Mouse (Mus musculus) erythroblast, adult 5-6 weeks (primary cell): ENCODE measurements around the gene Fkbp4. TPM values are rescaled to one million over a fixed set of nuclear protein-coding genes. Genes with fewer than 3 reads are reported as not detected.
"Not testable (repeated sequence)": the region's sequence is repeated elsewhere in the genome, so short reads cannot be mapped to it uniquely, and the experiment has no call there.

ENCODE experiments used
- ATAC-seq: replicated peaks from 2 replicates; pipeline ENCODE4 v1.8.0; 2016; ENCODE audit warnings: moderate number of reproducible peaks, mild to moderate bottlenecking, moderate TSS enrichment, inconsistent platforms; ENCODE audit not compliant: poor library complexity, low FRiP score, severe bottlenecking
- total RNA-seq, 2 experiments: library from RNA; stranded (forward) in 1 of 2; stranded (reverse) in 1 of 2; fragments of 150-400 nt in 1 of 2; fragments of 200-764, 138-1000 nt in 1 of 2; gene quantifications; 2 replicates each; pipeline versions ENCODE4 v1.2.3 to v1.2.4; 2015 to 2017; ENCODE audit warnings: low replicate concordance in 2 of 2

Fkbp4 gene
- total RNA-seq, 2 experiments from 2014 or later: 16.1 to 34.8 TPM

DNA sequence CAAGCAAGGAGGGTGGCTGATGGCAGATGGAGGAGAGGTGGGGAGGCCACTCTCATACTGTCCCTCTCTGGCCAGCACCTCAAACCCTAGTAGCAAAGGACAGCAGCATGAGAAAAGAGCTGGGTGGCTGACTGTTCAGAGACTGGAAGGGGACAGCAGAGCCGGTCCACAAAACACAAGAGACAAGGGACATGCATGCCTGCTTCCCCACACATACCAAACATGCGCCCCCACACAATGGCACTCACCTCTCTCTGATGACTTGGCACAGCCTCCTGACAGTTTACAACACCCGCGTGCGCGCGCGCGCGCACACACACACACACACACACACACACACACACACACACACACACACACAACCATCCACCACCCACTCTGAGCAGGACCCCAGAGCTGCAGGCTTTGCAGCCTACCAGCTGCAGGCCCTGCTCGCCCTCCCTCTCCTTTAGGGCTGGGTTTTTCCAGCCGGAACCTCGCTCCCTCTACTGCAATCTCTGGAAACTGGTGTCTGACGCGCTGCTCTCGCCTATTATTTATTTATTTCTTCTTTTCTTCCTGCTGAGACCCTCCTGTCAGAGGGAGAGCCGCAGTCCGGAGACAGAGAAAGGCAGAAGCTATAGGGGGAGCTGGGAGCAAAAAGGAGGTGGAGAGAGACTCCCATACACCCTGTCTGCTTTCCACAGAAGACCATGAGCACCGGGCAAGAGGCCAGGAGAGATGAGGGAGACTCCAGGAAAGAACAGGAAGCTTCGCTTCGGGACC lies 38.9 kb downstream of the Fkbp4 start:
- no peak for ATAC-seq

DNA sequence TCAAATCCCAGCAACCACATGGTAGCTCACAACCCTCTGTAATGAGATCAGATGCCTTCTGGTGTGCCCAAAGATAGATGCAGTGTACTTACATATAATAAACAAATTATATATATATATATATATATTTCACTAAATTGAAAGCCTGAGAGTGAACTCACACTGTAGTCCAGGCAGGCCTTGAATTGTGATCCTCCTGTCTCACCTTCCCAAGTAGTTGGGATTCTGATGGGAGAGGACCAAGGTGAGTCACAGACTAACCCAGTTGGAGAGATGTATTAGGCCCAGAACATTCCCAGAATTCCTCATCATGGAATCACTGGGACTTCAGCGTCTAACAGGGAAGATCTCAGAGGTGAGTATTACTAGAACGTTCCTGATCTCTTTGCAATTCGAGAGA lies 39.5 kb downstream of the Fkbp4 start, which contains the start of gene Nrip2:
Gene Nrip2 (plus strand): TSS at position 301 of the 400 bp plus-strand sequence.
- no peak for ATAC-seq

DNA sequence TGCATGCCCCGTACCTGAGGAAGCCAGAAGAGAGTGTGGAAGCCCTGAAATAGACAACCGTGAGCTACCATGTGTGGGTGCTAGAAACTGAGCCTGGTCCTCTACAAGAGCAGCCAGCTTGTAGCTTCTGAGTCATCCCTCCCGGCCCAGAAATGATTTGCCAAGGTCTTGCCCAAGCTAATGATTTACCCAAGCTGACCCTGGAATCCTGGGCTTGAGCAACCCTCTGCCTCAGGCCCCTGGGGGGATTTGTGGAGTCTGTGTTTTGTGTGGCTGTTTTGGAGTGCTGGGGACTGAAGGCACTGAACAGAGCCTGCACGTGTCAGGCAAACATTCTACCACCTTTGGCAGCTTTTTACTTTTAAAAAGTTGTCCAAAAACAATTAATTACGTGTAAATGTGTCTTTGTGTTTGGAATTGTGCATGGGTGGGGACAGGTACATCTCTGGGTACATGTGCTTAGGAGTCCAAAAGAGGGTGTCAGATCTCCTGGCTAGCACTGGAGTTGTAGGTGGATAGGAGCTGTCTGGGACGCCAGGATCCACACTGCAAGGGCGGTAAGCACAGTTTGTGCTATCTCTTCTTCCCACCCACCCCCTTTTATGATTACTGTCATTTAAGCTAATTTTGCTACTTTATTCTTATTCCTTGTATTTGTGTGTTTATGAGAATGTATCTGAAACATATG lies 40.8 kb downstream of the Fkbp4 start:
- no peak for ATAC-seq

DNA sequence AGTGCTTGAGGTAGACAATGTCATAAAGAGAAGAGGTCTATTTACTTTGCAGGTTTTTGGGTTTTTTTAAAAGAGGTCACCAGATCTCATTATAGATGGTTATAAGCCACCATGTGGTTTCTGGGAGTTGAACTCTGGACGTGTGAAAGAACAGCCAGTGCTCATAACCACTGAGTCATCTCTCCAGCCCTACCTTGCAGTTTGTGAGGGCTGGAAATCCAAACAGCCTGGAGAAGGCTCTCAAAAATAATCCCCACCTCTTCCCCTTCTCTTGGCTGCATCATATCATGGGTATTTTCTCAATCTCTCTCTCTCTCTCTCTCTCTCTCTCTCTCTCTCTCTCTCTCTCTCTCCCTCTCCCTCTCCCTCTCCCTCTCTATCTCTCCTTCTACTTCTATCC lies 47.8 kb downstream of the Fkbp4 start:
- ATAC-seq: no peak

DNA sequence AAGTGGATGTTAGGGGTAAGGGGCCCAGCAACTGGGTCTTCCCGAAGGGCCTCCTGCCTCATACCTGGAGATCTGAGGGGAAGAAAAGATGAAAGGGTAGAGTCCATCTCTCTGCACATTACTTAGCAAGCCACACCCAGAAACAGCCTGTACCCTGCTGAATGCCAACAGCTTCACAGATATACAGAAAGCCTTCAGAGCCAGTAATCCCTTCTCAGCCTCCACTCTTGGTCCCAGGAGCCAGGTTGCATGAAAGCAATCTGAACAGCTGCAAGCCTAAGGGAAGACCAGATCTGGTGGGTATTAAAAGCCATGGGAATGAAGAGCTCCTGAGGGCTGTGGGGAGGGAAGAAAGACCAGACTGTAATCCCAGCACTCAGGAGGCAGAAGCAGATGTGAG lies 49.3 kb downstream of the Fkbp4 start:
- ATAC-seq: no peak

DNA sequence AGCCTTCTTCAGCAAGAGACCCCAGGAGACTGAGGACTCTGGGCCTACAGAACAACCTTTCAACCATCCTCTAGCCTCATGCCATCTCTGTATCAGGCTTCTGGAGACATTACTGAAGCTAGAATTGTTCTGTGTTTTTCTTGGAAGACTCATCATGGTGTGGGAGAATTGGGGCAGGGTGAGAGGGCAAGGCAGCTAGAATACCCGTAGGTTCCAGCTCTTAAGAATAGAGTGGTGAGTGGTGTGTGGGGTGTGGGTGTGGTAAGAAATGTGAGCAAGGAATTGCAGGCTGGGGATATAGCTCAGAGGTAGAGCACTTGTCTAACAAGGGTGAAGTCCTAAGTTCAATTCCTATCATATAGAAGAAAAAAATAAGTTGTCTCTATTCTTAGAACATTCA lies 53.5 kb downstream of the Fkbp4 start:
- ATAC-seq: no peak

DNA sequence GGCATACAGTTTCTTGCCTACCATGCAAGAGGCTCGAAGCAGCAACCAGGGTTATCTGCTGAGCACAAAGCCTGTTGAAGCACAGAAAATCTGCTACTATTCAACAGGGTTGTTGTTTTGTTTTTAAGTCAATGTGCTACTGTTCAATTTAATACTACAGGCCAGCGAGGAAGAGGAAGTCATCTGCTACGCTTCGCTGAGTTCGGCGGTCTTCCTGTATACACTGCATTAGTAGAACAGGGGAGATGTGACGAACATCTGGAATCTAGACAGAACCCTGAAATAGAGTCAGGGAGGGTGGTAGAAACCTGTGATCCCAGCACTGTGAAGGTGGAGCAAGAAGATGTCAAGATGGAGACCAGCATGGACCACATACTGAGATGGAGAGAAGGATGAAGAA lies 54.7 kb downstream of the Fkbp4 start:
- ATAC-seq: no peak

DNA sequence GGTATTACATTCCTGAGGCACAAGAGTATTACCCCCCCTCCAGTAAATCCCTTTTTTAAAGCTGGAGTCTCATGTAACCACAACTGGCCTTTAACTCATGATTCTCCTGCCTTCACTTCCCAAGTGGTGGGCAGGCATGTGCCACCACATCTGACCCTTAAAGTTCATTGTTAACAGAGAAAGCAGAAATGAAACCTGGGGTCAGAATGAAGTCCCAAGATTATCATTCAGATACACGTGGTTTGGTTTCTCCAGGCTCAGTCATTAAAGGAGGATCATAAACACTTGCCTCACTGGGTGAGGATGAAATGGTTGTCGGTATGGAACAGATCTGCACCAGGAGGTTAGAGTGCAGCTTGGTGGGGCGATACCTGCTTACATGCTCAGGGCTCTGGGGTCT lies 57.2 kb downstream of the Fkbp4 start:
- ATAC-seq: no peak

DNA sequence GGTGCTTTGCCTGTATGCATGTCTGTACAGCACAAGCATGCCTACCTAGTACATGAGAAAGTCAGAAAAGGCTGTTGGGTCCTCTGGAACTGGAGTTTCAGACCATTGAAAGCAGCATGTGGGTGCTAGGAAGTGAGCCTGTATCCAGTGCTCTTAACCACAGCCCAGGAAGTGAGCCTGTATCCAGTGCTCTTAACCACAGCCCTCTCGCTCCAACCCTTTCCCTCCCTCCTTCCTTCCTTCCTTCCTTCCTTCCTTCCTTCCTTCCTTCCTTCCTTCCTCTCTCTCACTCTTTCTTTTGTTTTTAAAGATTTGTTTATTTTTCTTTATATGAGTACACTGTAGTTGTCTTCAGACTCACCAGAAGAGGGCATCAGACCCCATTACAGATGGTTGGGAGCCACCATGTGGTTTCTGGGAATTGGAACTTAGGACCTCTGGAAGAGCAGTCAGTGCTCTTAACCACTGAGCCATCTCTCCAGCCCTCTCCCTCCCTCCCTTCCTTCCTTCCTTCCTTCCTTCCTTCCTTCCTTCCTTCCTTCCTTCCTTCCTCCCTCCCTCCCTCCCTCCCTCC lies 57.8 kb downstream of the Fkbp4 start:
- ATAC-seq: not testable (repeated sequence)

Other genes starting within 250 kb of the Fkbp4 start
- gene Tead4, start 137.9 kb downstream of the Fkbp4 start, total RNA-seq (2015; ENCODE audit: low replicate concordance): not detected in 2 replicates
- not detected in 2 replicates for gene Tead4, start 137.9 kb downstream of the Fkbp4 start, total RNA-seq (2017; ENCODE audit: low replicate concordance)
- 0.38 and 0.42 TPM in 2 replicates for gene Tulp3, start 82.8 kb downstream of the Fkbp4 start, total RNA-seq (2015; ENCODE audit: low replicate concordance)
- not detected in 2 replicates for gene Tulp3, start 82.8 kb downstream of the Fkbp4 start, total RNA-seq (2017; ENCODE audit: low replicate concordance)
- 37.4 and 39.6 TPM in 2 replicates for gene Rhno1, start 75.8 kb downstream of the Fkbp4 start, total RNA-seq (2015; ENCODE audit: low replicate concordance)
- 19.5 and 38.2 TPM in 2 replicates for gene Rhno1, start 75.8 kb downstream of the Fkbp4 start, total RNA-seq (2017; ENCODE audit: low replicate concordance)
- 17.7 and 25.9 TPM in 2 replicates for gene Foxm1, start 75.7 kb downstream of the Fkbp4 start, total RNA-seq (2015; ENCODE audit: low replicate concordance)
- gene Foxm1, start 75.7 kb downstream of the Fkbp4 start, total RNA-seq (2017; ENCODE audit: low replicate concordance): 14.1 and 29.7 TPM in 2 replicates
- not detected in 2 replicates for gene Tex52, start 63.2 kb downstream of the Fkbp4 start, total RNA-seq (2015; ENCODE audit: low replicate concordance)
- gene Tex52, start 63.2 kb downstream of the Fkbp4 start, total RNA-seq (2017; ENCODE audit: low replicate concordance): not detected in 2 replicates
- gene Gm44596, start 63.2 kb downstream of the Fkbp4 start, total RNA-seq (2015; ENCODE audit: low replicate concordance): not detected in 2 replicates
- not detected in 2 replicates for gene Gm44596, start 63.2 kb downstream of the Fkbp4 start, total RNA-seq (2017; ENCODE audit: low replicate concordance)
- gene Nrip2, start 39.4 kb downstream of the Fkbp4 start, total RNA-seq (2015; ENCODE audit: low replicate concordance): not detected in 2 replicates
- gene Nrip2, start 39.4 kb downstream of the Fkbp4 start, total RNA-seq (2017; ENCODE audit: low replicate concordance): not detected in 2 replicates
- 12.7 and 53.8 TPM in 2 replicates for gene Itfg2, start 13.7 kb downstream of the Fkbp4 start, total RNA-seq (2015; ENCODE audit: low replicate concordance)
- 5.3 and 13.7 TPM in 2 replicates for gene Itfg2, start 13.7 kb downstream of the Fkbp4 start, total RNA-seq (2017; ENCODE audit: low replicate concordance)
- not detected in 2 replicates for gene Pzp, start 88.0 kb upstream of the Fkbp4 start, total RNA-seq (2015; ENCODE audit: low replicate concordance)
- not detected in 2 replicates for gene Pzp, start 88.0 kb upstream of the Fkbp4 start, total RNA-seq (2017; ENCODE audit: low replicate concordance)
- not detected in 2 replicates for gene A2ml1, start 142.9 kb upstream of the Fkbp4 start, total RNA-seq (2015; ENCODE audit: low replicate concordance)
- 0.28 TPM in 1 of 2 replicates, not detected in the other for gene A2ml1, start 142.9 kb upstream of the Fkbp4 start, total RNA-seq (2017; ENCODE audit: low replicate concordance)
- not detected in 2 replicates for gene Klrb1a, start 184.9 kb upstream of the Fkbp4 start, total RNA-seq (2015; ENCODE audit: low replicate concordance)
- gene Klrb1a, start 184.9 kb upstream of the Fkbp4 start, total RNA-seq (2017; ENCODE audit: low replicate concordance): 2.0 TPM in 1 of 2 replicates, not detected in the other
- not detected in 2 replicates for gene Clec2h, start 223.7 kb upstream of the Fkbp4 start, total RNA-seq (2015; ENCODE audit: low replicate concordance)
- gene Clec2h, start 223.7 kb upstream of the Fkbp4 start, total RNA-seq (2017; ENCODE audit: low replicate concordance): 0.42 TPM in 1 of 2 replicates, not detected in the other